Mouse (Mus musculus): ENCODE measurements around the gene Fndc5.

DNA sequence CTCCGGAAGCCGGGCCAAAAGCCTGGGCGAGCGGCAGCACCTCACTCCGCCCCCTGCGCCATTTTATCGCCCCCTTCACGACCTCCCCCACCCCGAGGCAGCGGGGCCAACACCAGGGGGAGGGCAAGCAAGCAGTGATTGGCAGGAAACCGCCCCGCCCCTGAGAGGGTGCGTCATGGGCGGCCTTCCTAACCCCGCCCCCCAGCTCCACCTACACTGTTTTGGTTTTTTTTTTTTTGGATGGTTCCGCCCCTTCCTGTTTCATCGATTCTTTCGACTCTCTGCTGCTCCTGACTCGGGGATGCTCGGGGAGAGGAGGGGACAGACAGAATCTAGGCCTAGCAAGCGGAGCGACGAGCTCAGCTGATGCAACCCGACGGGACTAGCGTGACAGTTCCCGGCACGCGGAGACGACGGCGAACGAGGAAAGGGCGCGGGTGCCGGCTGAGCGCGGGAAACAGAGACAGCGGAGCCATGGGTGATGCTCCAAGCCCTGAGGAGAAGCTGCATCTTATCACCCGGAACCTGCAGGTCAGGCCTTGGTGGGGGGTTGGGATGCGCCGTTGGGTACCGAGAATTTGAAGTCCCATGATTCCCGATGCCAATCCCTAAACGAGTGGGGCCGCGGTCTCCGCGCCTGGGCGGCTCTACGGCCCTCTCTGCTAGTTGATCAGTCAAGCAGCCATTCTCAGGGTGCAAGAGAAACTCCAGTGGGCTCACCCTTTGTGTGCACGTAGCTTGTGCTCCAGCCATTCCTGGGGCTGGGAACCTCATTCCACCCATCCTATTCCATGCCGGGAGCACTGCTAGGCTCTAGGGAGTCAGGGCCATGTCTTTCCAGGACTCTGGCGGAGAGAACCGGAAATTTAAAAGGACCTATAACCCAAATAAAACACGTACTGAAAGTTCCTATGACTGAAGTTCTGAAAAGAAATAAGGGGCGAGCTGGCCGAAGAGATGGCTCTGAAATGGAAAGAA lies 53.0 kb downstream of the Fndc5 start, which contains the start of the genes S100pbp and Yars:
- no peak for TF ChIP-seq CTCF (IDR thresholded peaks at IDR 0.05; ENCODE audit: low read depth, low read length)
- TF ChIP-seq TAL1 (conservative IDR thresholded peaks at IDR 0.05; ENCODE audit: low read depth, low read length) = no peak

Measured in G1E (cell line).